Mouse (Mus musculus) liver, embryonic 13.5 days (tissue): Measurements from ENCODE around the gene Them7. TPM values are rescaled to one million over a fixed set of nuclear protein-coding genes. Genes with fewer than 3 reads are reported as not detected.

ENCODE experiments used
- ATAC-seq: fragments of 200-750 bp; cut with Nextera tagmentation; 2 replicates; pipeline ENCODE4 v1.8.0; 2017; ENCODE audit warnings: low read depth, mild to moderate bottlenecking, moderate number of reproducible peaks, moderate library complexity
- DNase-seq: peaks from one replicate; pipeline ENCODE4 v3.0.0; 2022
- H3K27ac ChIP-seq: fragments of 300-500 bp; sonication (generic); 2 replicates; pipeline ENCODE4 v1.5.1; 2015; ENCODE audit warnings: moderate library complexity, mild to moderate bottlenecking, inconsistent platforms
- H3K27me3 ChIP-seq: fragments of 300-500 bp; sonication (generic); 2 replicates; pipeline ENCODE4 v1.6.1; 2015; ENCODE audit warnings: mild to moderate bottlenecking, inconsistent platforms
- H3K36me3 ChIP-seq: fragments of 300-500 bp; sonication (generic); 2 replicates; pipeline ENCODE4 v1.6.1; 2015; ENCODE audit warnings: mild to moderate bottlenecking, inconsistent platforms
- H3K4me1 ChIP-seq: fragments of 300-500 bp; sonication (generic); replicated peaks from 2 replicates; pipeline ENCODE4 v1.6.1; 2015; ENCODE audit warnings: inconsistent platforms
- H3K4me2 ChIP-seq: fragments of 300-500 bp; sonication (generic); 2 replicates; pipeline ENCODE4 v1.6.1; 2015; ENCODE audit warnings: inconsistent platforms, mild to moderate bottlenecking, moderate library complexity
- H3K4me3 ChIP-seq: fragments of 300-500 bp; sonication (generic); replicated peaks from 2 replicates; pipeline ENCODE4 v1.5.1; 2015; ENCODE audit warnings: mild to moderate bottlenecking, inconsistent platforms
- H3K9ac ChIP-seq: fragments of 300-500 bp; sonication (generic); 2 replicates; pipeline ENCODE4 v1.6.1; 2015; ENCODE audit warnings: mild to moderate bottlenecking, inconsistent platforms
- H3K9me3 ChIP-seq: fragments of 300-500 bp; sonication (generic); replicated peaks from 2 replicates; pipeline ENCODE4 v1.6.1; 2016; ENCODE audit warnings: inconsistent platforms
- WGBS: fragments of 180-500 bp; shearing (Covaris S2); methylation state at CpG from one replicate; pipeline ENCODE4 v1.1.7; 2015; ENCODE audit not compliant: insufficient replicate concordance; 5-methylcytosine and 5-hydroxymethylcytosine counted together
- polyA plus RNA-seq: library from polyadenylated mRNA; unstranded; fragments of >200 nt; fragmentation: Nextera tagmentation; extraction: Ambion mirVana; gene quantifications from 2 replicates; pipeline ENCODE4 v1.2.1, GENCODE M21; 2015

The Them7 gene
- polyA plus RNA-seq, 1 experiment from 2014 or later, result 0.99 TPM

GRCm38 (mm10) chr2:105311991-105312390, 87.9 kb downstream of the Them7 start:
- H3K4me1 ChIP-seq, result no peaks in the 10 kb centered on the region
- H3K9me3 ChIP-seq, result no peaks in the 10 kb centered on the region
- no peaks in the 10 kb centered on the region for H3K27me3 ChIP-seq
- H3K27ac ChIP-seq, result no peak overlapping the region
- no peak overlapping the region for H3K9ac ChIP-seq
- no peak overlapping the region for H3K4me3 ChIP-seq
- DNase-seq, result no peak
- no peak overlapping the region for H3K4me2 ChIP-seq
- no peaks in the 10 kb centered on the region for H3K36me3 ChIP-seq
- 18% methylated on average over 7 of the region's 7 CpGs for WGBS
- no peak for ATAC-seq

GRCm38 (mm10) chr2:105313077-105313476, 89.0 kb downstream of the Them7 start:
- Histone ChIP-seq H3K4me3 (no peak overlapping the region), H3K27me3 (no peaks in the 10 kb centered on the region), H3K9ac (no peak overlapping the region), H3K27ac (no peak overlapping the region), H3K36me3 (no peaks in the 10 kb centered on the region), H3K9me3 (no peaks in the 10 kb centered on the region), H3K4me2 (no peak overlapping the region), H3K4me1 (no peaks in the 10 kb centered on the region)
- WGBS, result 27% methylated on average over 3 of the region's 3 CpGs
- no peak for ATAC-seq
- no peak for DNase-seq

- Histone ChIP-seq H3K9me3 (no peaks in the 10 kb centered on the region), H3K36me3 (no peaks in the 10 kb centered on the region), H3K4me2 (no peak overlapping the region), H3K27me3 (no peaks in the 10 kb centered on the region), H3K9ac (no peak overlapping the region), H3K27ac (no peak overlapping the region), H3K4me3 (no peak overlapping the region), H3K4me1 (no peaks in the 10 kb centered on the region)
- DNase-seq, result no peak
- 66% methylated on average over 13 of the region's 13 CpGs for WGBS
- ATAC-seq, result no peak
Measured at GRCm38 (mm10) chr2:105317556-105318184, 93.5 kb downstream of the Them7 start.

GRCm38 (mm10) chr2:105326067-105326466, 101.9 kb downstream of the Them7 start:
- ATAC-seq (no peak), DNase-seq (no peak)
- no peaks in the 10 kb centered on the region for H3K4me1 ChIP-seq
- H3K9ac ChIP-seq, result no peak overlapping the region
- H3K27me3 ChIP-seq, result no peaks in the 10 kb centered on the region
- no peak overlapping the region for H3K27ac ChIP-seq
- no peak overlapping the region for H3K4me3 ChIP-seq
- H3K4me2 ChIP-seq, result no peak overlapping the region
- WGBS, result 65% methylated on average over 5 of the region's 5 CpGs
- H3K9me3 ChIP-seq, result no peaks in the 10 kb centered on the region
- no peaks in the 10 kb centered on the region for H3K36me3 ChIP-seq

- Histone ChIP-seq H3K4me2 (no peak overlapping the region), H3K9me3 (no peaks in the 10 kb centered on the region), H3K4me3 (no peak overlapping the region), H3K36me3 (no peaks in the 10 kb centered on the region), H3K9ac (no peak overlapping the region), H3K4me1 (no peaks in the 10 kb centered on the region), H3K27ac (no peak overlapping the region), H3K27me3 (no peaks in the 10 kb centered on the region)
- WGBS, result 70% methylated on average over 4 of the region's 4 CpGs
- no peak for DNase-seq
- no peak for ATAC-seq
Measured at GRCm38 (mm10) chr2:105330024-105330423, 105.9 kb downstream of the Them7 start.

GRCm38 (mm10) chr2:105333107-105333506, 109.0 kb downstream of the Them7 start:
- no peaks in the 10 kb centered on the region for H3K9me3 ChIP-seq

GRCm38 (mm10) chr2:105333976-105334713, 110.0 kb downstream of the Them7 start:
- no peak overlapping the region for H3K27ac ChIP-seq
- H3K9me3 ChIP-seq, result no peaks in the 10 kb centered on the region
- no peaks in the 10 kb centered on the region for H3K36me3 ChIP-seq
- DNase-seq (peak; percentile 20), ATAC-seq (peak; percentile 39; the same call in 1 of the 2 replicates)
- no peak overlapping the region for H3K4me2 ChIP-seq
- no peaks in the 10 kb centered on the region for H3K4me1 ChIP-seq
- no peak overlapping the region for H3K9ac ChIP-seq
- 38% methylated on average over 10 of the region's 10 CpGs for WGBS
- no peak overlapping the region for H3K4me3 ChIP-seq
- H3K27me3 ChIP-seq, result no peaks in the 10 kb centered on the region

More at GRCm38 (mm10) chr2:105333107-105333506, 109.0 kb downstream of the Them7 start:
- no peak overlapping the region for H3K27ac ChIP-seq
- H3K9ac ChIP-seq, result no peak overlapping the region
- H3K4me3 ChIP-seq, result no peak overlapping the region
- no peaks in the 10 kb centered on the region for H3K36me3 ChIP-seq
- WGBS, result 50% methylated on average over 8 of the region's 8 CpGs
- H3K4me1 ChIP-seq, result no peaks in the 10 kb centered on the region
- ATAC-seq (no peak), DNase-seq (no peak)
- no peak overlapping the region for H3K4me2 ChIP-seq
- no peaks in the 10 kb centered on the region for H3K27me3 ChIP-seq

- Histone ChIP-seq H3K4me2 (no peak overlapping the region), H3K36me3 (no peaks in the 10 kb centered on the region), H3K9ac (no peak overlapping the region), H3K27me3 (no peaks in the 10 kb centered on the region), H3K9me3 (no peaks in the 10 kb centered on the region), H3K4me1 (no peaks in the 10 kb centered on the region), H3K27ac (no peak overlapping the region), H3K4me3 (no peak overlapping the region)
- 53% methylated on average over 2 of the region's 2 CpGs for WGBS
- DNase-seq (no peak), ATAC-seq (no peak)
Measured at GRCm38 (mm10) chr2:105335661-105336060, 111.5 kb downstream of the Them7 start.

- ATAC-seq (no peak), DNase-seq (no peak)
- H3K9me3 ChIP-seq, result no peaks in the 10 kb centered on the region
- H3K27ac ChIP-seq, result no peak overlapping the region
- no peak overlapping the region for H3K4me3 ChIP-seq
- 18% methylated on average over 12 of the region's 12 CpGs for WGBS
- no peak overlapping the region for H3K4me2 ChIP-seq
- H3K36me3 ChIP-seq, result no peaks in the 10 kb centered on the region
- H3K4me1 ChIP-seq, result no peaks in the 10 kb centered on the region
- H3K9ac ChIP-seq, result no peak overlapping the region
- H3K27me3 ChIP-seq, result no peaks in the 10 kb centered on the region
Measured at GRCm38 (mm10) chr2:105336314-105337027, 112.4 kb downstream of the Them7 start.

GRCm38 (mm10) chr2:105337171-105337875, 113.2 kb downstream of the Them7 start:
- Histone ChIP-seq H3K36me3 (no peaks in the 10 kb centered on the region), H3K4me1 (no peaks in the 10 kb centered on the region), H3K9me3 (no peaks in the 10 kb centered on the region), H3K27me3 (no peaks in the 10 kb centered on the region), H3K4me2 (no peak overlapping the region), H3K9ac (no peak overlapping the region), H3K4me3 (no peak overlapping the region), H3K27ac (no peak overlapping the region)
- DNase-seq, result no peak
- 33% methylated on average over 8 of the region's 8 CpGs for WGBS
- no peak for ATAC-seq

- 40% methylated on average over 3 of the region's 3 CpGs for WGBS
- Histone ChIP-seq H3K4me1 (no peaks in the 10 kb centered on the region), H3K9me3 (no peaks in the 10 kb centered on the region), H3K4me2 (no peak overlapping the region), H3K27me3 (no peaks in the 10 kb centered on the region), H3K36me3 (no peaks in the 10 kb centered on the region), H3K27ac (no peak overlapping the region), H3K4me3 (no peak overlapping the region), H3K9ac (no peak overlapping the region)
- DNase-seq (no peak), ATAC-seq (no peak)
Measured at GRCm38 (mm10) chr2:105339993-105340392, 115.9 kb downstream of the Them7 start.
